Mouse (Mus musculus): ENCODE results near the gene Ints4. TPM values are rescaled to one million over a fixed set of nuclear protein-coding genes. Genes with fewer than 3 reads are reported as not detected.

Ints4 gene
- polyA plus RNA-seq, 1 experiment from 2014 or later: 50.9 TPM

- H3K9me3 ChIP-seq: no peaks in the 10 kb centered on the region
- no peak overlapping the region for H3K4me3 ChIP-seq
- H3K27ac ChIP-seq: no peak overlapping the region
- ATAC-seq (ENCODE audit: low FRiP score): no peak
- no peak overlapping the region for H3K9ac ChIP-seq
- peaks cover 24% of the 10 kb centered on the region for H3K4me1 ChIP-seq (replicated peaks)
- H3K27me3 ChIP-seq: 0 out of 2 replicates have a peak, but pooled peaks cover 5% of the 10 kb centered on the region
- WGBS: 69% methylated on average over 3 of the region's 3 CpGs
- H3K36me3 ChIP-seq: no peaks in the 10 kb centered on the region
- H3K4me2 ChIP-seq: no peak overlapping the region
These were observed 1.4 kb upstream of the Ints4 start for GRCm38 (mm10) chr7:97479349-97479748.

GRCm38 (mm10) chr7:97480290-97480689 lies 466 bp upstream of the Ints4 start:
- peak; percentile 32 for ATAC-seq (ENCODE audit: low FRiP score)
- peaks cover 6% of the 10 kb centered on the region for H3K36me3 ChIP-seq
- H3K27ac ChIP-seq: no peak overlapping the region
- WGBS: 36% methylated on average over 3 of the region's 3 CpGs
- H3K27me3 ChIP-seq: 0 out of 2 replicates have a peak, but pooled peaks cover 5% of the 10 kb centered on the region
- H3K4me1 ChIP-seq (replicated peaks): peaks cover 24% of the 10 kb centered on the region
- H3K4me3 ChIP-seq: peak overlapping the region; percentile 69
- H3K9ac ChIP-seq: no peak overlapping the region
- H3K9me3 ChIP-seq: no peaks in the 10 kb centered on the region
- H3K4me2 ChIP-seq: peak overlapping the region; percentile 90

- no peak overlapping the region for H3K27ac ChIP-seq
- H3K4me2 ChIP-seq: no peak overlapping the region
- no peak overlapping the region; the same call in 1 of the 2 replicates for H3K9ac ChIP-seq
- WGBS: 85% methylated on average over 2 of the region's 2 CpGs
- ATAC-seq (ENCODE audit: low FRiP score): no peak
- H3K4me1 ChIP-seq (replicated peaks): peaks cover 24% of the 10 kb centered on the region
- no peaks in the 10 kb centered on the region for H3K27me3 ChIP-seq
- H3K9me3 ChIP-seq: no peaks in the 10 kb centered on the region
- peaks cover 35% of the 10 kb centered on the region for H3K36me3 ChIP-seq
- no peak overlapping the region for H3K4me3 ChIP-seq
These were observed 2.6 kb downstream of the Ints4 start for GRCm38 (mm10) chr7:97483378-97483777.

GRCm38 (mm10) chr7:97491157-97491556 lies 10.4 kb downstream of the Ints4 start:
- Histone ChIP-seq H3K9me3 (no peaks in the 10 kb centered on the region), H3K9ac (no peak overlapping the region), H3K36me3 (peaks cover 72% of the 10 kb centered on the region), H3K27me3 (no peaks in the 10 kb centered on the region), H3K4me2 (no peak overlapping the region), H3K27ac (no peak overlapping the region), H3K4me1 (replicated peaks) (no peaks in the 10 kb centered on the region), H3K4me3 (no peak overlapping the region)
- WGBS: 71% methylated on average over 3 of the region's 3 CpGs
- ATAC-seq (ENCODE audit: low FRiP score): no peak

- ATAC-seq (ENCODE audit: low FRiP score): no peak
- Histone ChIP-seq H3K4me1 (replicated peaks) (no peaks in the 10 kb centered on the region), H3K4me2 (no peak overlapping the region), H3K36me3 (peaks cover 61% of the 10 kb centered on the region), H3K4me3 (no peak overlapping the region), H3K27me3 (no peaks in the 10 kb centered on the region), H3K27ac (no peak overlapping the region), H3K9ac (no peak overlapping the region), H3K9me3 (no peaks in the 10 kb centered on the region)
- 86% methylated on average over 4 of the region's 4 CpGs for WGBS
These were observed 11.7 kb downstream of the Ints4 start for GRCm38 (mm10) chr7:97492420-97492819.

- Histone ChIP-seq H3K27ac (no peak overlapping the region), H3K36me3 (peaks cover 58% of the 10 kb centered on the region), H3K4me2 (no peak overlapping the region), H3K4me3 (no peak overlapping the region), H3K27me3 (no peaks in the 10 kb centered on the region), H3K9ac (no peak overlapping the region), H3K4me1 (replicated peaks) (no peaks in the 10 kb centered on the region), H3K9me3 (no peaks in the 10 kb centered on the region)
- ATAC-seq (ENCODE audit: low FRiP score): no peak
These were observed 14.3 kb downstream of the Ints4 start for GRCm38 (mm10) chr7:97495052-97495451.

- H3K27ac ChIP-seq: no peak overlapping the region
- peaks cover 44% of the 10 kb centered on the region for H3K36me3 ChIP-seq
- H3K4me1 ChIP-seq (replicated peaks): no peaks in the 10 kb centered on the region
- H3K4me2 ChIP-seq: no peak overlapping the region
- whole genome bisulfite sequencing: 80% methylated on average over 5 of the region's 5 CpGs
- no peaks in the 10 kb centered on the region for H3K27me3 ChIP-seq
- H3K9ac ChIP-seq: no peak overlapping the region
- no peaks in the 10 kb centered on the region for H3K9me3 ChIP-seq
- no peak for ATAC-seq (ENCODE audit: low FRiP score)
- no peak overlapping the region for H3K4me3 ChIP-seq
These were observed 19.9 kb downstream of the Ints4 start for GRCm38 (mm10) chr7:97500555-97501209.

GRCm38 (mm10) chr7:97514786-97515185 lies 34.0 kb downstream of the Ints4 start:
- peaks cover 89% of the 10 kb centered on the region for H3K36me3 ChIP-seq
- 87% methylated on average over 1 of the region's 1 CpGs for WGBS

GRCm38 (mm10) chr7:97519935-97520334 lies 39.2 kb downstream of the Ints4 start:
- Histone ChIP-seq H3K36me3 (peaks cover 78% of the 10 kb centered on the region), H3K9me3 (no peaks in the 10 kb centered on the region), H3K27ac (no peak overlapping the region), H3K4me2 (no peak overlapping the region), H3K4me3 (no peak overlapping the region), H3K4me1 (replicated peaks) (no peaks in the 10 kb centered on the region), H3K9ac (no peak overlapping the region), H3K27me3 (no peaks in the 10 kb centered on the region)
- no peak for ATAC-seq (ENCODE audit: low FRiP score)
- 81% methylated on average over 2 of the region's 2 CpGs for WGBS

More at GRCm38 (mm10) chr7:97514786-97515185, 34.0 kb downstream of the Ints4 start:
- H3K4me2 ChIP-seq: no peak overlapping the region
- H3K9me3 ChIP-seq: no peaks in the 10 kb centered on the region
- no peak overlapping the region for H3K9ac ChIP-seq
- no peaks in the 10 kb centered on the region for H3K27me3 ChIP-seq
- no peak overlapping the region for H3K27ac ChIP-seq
- H3K4me1 ChIP-seq (replicated peaks): no peaks in the 10 kb centered on the region
- H3K4me3 ChIP-seq: no peak overlapping the region
- ATAC-seq (ENCODE audit: low FRiP score): no peak

GRCm38 (mm10) chr7:97535531-97535930 lies 54.8 kb downstream of the Ints4 start:
- 84% methylated on average over 5 of the region's 5 CpGs for WGBS
- H3K4me2 ChIP-seq: no peak overlapping the region
- no peaks in the 10 kb centered on the region for H3K27me3 ChIP-seq
- H3K27ac ChIP-seq: no peak overlapping the region
- ATAC-seq (ENCODE audit: low FRiP score): no peak
- no peaks in the 10 kb centered on the region for H3K9me3 ChIP-seq
- no peak overlapping the region for H3K4me3 ChIP-seq
- H3K36me3 ChIP-seq: peaks cover 91% of the 10 kb centered on the region
- H3K4me1 ChIP-seq (replicated peaks): no peaks in the 10 kb centered on the region
- no peak overlapping the region for H3K9ac ChIP-seq

- 96% methylated on average over 5 of the region's 5 CpGs for WGBS
- no peaks in the 10 kb centered on the region for H3K9me3 ChIP-seq
- ATAC-seq (ENCODE audit: low FRiP score): no peak
- H3K27me3 ChIP-seq: no peaks in the 10 kb centered on the region
- no peak overlapping the region for H3K9ac ChIP-seq
- no peaks in the 10 kb centered on the region for H3K4me1 ChIP-seq (replicated peaks)
- H3K27ac ChIP-seq: no peak overlapping the region
- H3K4me2 ChIP-seq: no peak overlapping the region
- no peak overlapping the region for H3K4me3 ChIP-seq
- H3K36me3 ChIP-seq: peaks cover 91% of the 10 kb centered on the region
These were observed 55.8 kb downstream of the Ints4 start for GRCm38 (mm10) chr7:97536571-97536970.

GRCm38 (mm10) chr7:97546462-97546861 lies 65.7 kb downstream of the Ints4 start:
- Histone ChIP-seq H3K4me1 (replicated peaks) (no peaks in the 10 kb centered on the region), H3K27ac (no peak overlapping the region), H3K9ac (no peak overlapping the region), H3K4me3 (no peak overlapping the region), H3K9me3 (no peaks in the 10 kb centered on the region), H3K27me3 (no peaks in the 10 kb centered on the region), H3K4me2 (no peak overlapping the region), H3K36me3 (peaks cover 49% of the 10 kb centered on the region)
- WGBS: 93% methylated on average over 2 of the region's 2 CpGs
- ATAC-seq (ENCODE audit: low FRiP score): no peak

GRCm38 (mm10) chr7:97549301-97549700 lies 68.5 kb downstream of the Ints4 start:
- no peaks in the 10 kb centered on the region for H3K4me1 ChIP-seq (replicated peaks)

More at GRCm38 (mm10) chr7:97549301-97549700, 68.5 kb downstream of the Ints4 start:
- Histone ChIP-seq H3K36me3 (peaks cover 24% of the 10 kb centered on the region), H3K27me3 (no peaks in the 10 kb centered on the region), H3K9me3 (no peaks in the 10 kb centered on the region), H3K9ac (no peak overlapping the region), H3K27ac (no peak overlapping the region), H3K4me3 (no peak overlapping the region), H3K4me2 (no peak overlapping the region)
- no peak for ATAC-seq (ENCODE audit: low FRiP score)
- 97% methylated on average over 10 of the region's 10 CpGs for WGBS

Data from hindbrain, embryonic 13.5 days (tissue).